Mouse (Mus musculus): ENCODE results near the gene Ikzf1. TPM values are rescaled to one million over a fixed set of nuclear protein-coding genes. Genes with fewer than 3 reads are reported as not detected.

Gene Ikzf1
- total and polyA plus RNA-seq, 3 experiments = 1.8 to 3.7 (median 2.0) TPM

- H3K4me3 ChIP-seq = no peak overlapping the region
- TF ChIP-seq CTCF (IDR thresholded peaks at IDR 0.05) (no peak), EP300 (IDR thresholded peaks at IDR 0.05; ENCODE audit: insufficient read depth, low read depth, low read length) (no peak), POLR2A (IDR thresholded peaks at IDR 0.05; ENCODE audit: insufficient read depth, low read depth, low read length) (no peak)
- no peaks in the 10 kb centered on the region for H3K4me1 ChIP-seq (ENCODE audit: control insufficient read depth, insufficient read depth, low read length)
- 54% methylated on average over 6 of the region's 6 CpGs for WGBS
- H3K27me3 ChIP-seq (ENCODE audit: control insufficient read depth, insufficient read depth, low read length) = no peaks in the 10 kb centered on the region
- no peak for DNase-seq
- intact Hi-C loops (cut with DNase I) = no loop called here
- no peak overlapping the region for H3K9ac ChIP-seq (ENCODE audit: low read depth, low read length)
- H3K79me2 ChIP-seq (replicated peaks; ENCODE audit: control insufficient read depth, insufficient read depth, low read length) = no peaks in the 10 kb centered on the region
- H3K36me3 ChIP-seq (ENCODE audit: control insufficient read depth, insufficient read depth, low read length) = no peaks in the 10 kb centered on the region
- no peak overlapping the region for H3K27ac ChIP-seq
These were observed 44.4 kb downstream of the Ikzf1 start for GRCm38 (mm10) chr11:11729216-11729615.

- Histone ChIP-seq H3K27ac (no peak overlapping the region), H3K4me1 (ENCODE audit: control insufficient read depth, insufficient read depth, low read length) (no peaks in the 10 kb centered on the region), H3K36me3 (ENCODE audit: control insufficient read depth, insufficient read depth, low read length) (no peaks in the 10 kb centered on the region), H3K27me3 (ENCODE audit: control insufficient read depth, insufficient read depth, low read length) (no peaks in the 10 kb centered on the region), H3K9ac (ENCODE audit: low read depth, low read length) (no peak overlapping the region), H3K79me2 (replicated peaks; ENCODE audit: control insufficient read depth, insufficient read depth, low read length) (no peaks in the 10 kb centered on the region), H3K4me3 (no peak overlapping the region)
- TF ChIP-seq CTCF (IDR thresholded peaks at IDR 0.05) = no peak
- WGBS = 45% methylated on average over 1 of the region's 1 CpGs
- intact Hi-C loops (cut with DNase I) = no loop called here
- DNase-seq = no peak
These were observed 45.3 kb downstream of the Ikzf1 start for GRCm38 (mm10) chr11:11730062-11730461.

- no peak for DNase-seq
- TF ChIP-seq EP300 (IDR thresholded peaks at IDR 0.05; ENCODE audit: insufficient read depth, low read depth, low read length) = no peak
- no peak for TF ChIP-seq POLR2A (IDR thresholded peaks at IDR 0.05; ENCODE audit: insufficient read depth, low read depth, low read length)
- no peak for TF ChIP-seq CTCF (IDR thresholded peaks at IDR 0.05)
- WGBS = 80% methylated on average over 1 of the region's 1 CpGs
- Histone ChIP-seq H3K27me3 (ENCODE audit: control insufficient read depth, insufficient read depth, low read length) (no peaks in the 10 kb centered on the region), H3K9ac (ENCODE audit: low read depth, low read length) (no peak overlapping the region), H3K79me2 (replicated peaks; ENCODE audit: control insufficient read depth, insufficient read depth, low read length) (no peaks in the 10 kb centered on the region), H3K4me1 (ENCODE audit: control insufficient read depth, insufficient read depth, low read length) (no peaks in the 10 kb centered on the region), H3K27ac (no peak overlapping the region), H3K36me3 (ENCODE audit: control insufficient read depth, insufficient read depth, low read length) (no peaks in the 10 kb centered on the region), H3K4me3 (no peak overlapping the region)
- intact Hi-C loops (cut with DNase I) = no loop called here
These were observed 46.9 kb downstream of the Ikzf1 start for GRCm38 (mm10) chr11:11731727-11732126.

DNA sequence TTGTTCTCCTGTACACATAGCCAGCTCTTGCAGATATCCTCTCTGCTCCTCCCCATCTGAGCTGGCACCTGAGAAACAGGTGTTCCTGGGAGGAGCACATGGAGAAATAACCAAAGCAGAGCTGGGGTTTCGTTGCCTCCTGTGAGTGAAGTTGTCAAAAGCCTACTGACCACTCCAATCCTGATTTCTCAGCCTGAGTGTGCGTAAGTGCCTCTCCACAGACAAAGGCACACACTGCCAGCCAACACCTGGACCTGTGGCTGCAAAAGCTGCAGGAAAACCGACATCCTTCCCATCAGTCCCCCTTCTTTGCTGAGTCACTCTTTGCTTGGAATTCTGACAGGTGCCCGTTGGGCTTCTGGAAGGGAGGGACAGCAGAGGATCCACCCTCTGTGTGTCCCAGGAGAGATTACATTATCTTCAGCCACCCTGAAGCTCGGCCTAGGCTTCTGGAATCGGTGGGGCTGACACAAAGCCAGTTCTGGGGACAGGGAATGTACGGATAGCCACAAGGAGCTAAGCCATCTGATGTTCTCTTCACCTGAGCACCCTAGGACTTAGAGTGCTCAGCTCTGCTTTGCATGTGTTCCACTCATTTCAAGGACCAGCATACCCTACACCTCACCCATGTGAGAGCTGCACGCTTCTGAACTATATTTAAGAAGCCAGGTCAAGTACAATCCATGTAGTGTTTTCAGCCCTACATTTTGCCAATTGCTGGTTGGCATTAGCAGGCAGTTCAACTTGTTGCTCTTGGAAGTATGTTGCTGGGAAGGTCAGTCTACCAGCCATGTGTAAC lies 48.4 kb downstream of the Ikzf1 start:
- WGBS = 49% methylated on average over 8 of the region's 8 CpGs
- TF ChIP-seq POLR2A (IDR thresholded peaks at IDR 0.05; ENCODE audit: insufficient read depth, low read depth, low read length) = no peak
- TF ChIP-seq CTCF (IDR thresholded peaks at IDR 0.05) = no peak
- no peak for TF ChIP-seq EP300 (IDR thresholded peaks at IDR 0.05; ENCODE audit: insufficient read depth, low read depth, low read length)

GRCm38 (mm10) chr11:11735155-11735554 lies 50.4 kb downstream of the Ikzf1 start:
- Histone ChIP-seq H3K4me3 (no peak overlapping the region), H3K79me2 (replicated peaks; ENCODE audit: control insufficient read depth, insufficient read depth, low read length) (no peaks in the 10 kb centered on the region), H3K36me3 (ENCODE audit: control insufficient read depth, insufficient read depth, low read length) (no peaks in the 10 kb centered on the region), H3K9ac (ENCODE audit: low read depth, low read length) (no peak overlapping the region), H3K27ac (no peak overlapping the region), H3K4me1 (ENCODE audit: control insufficient read depth, insufficient read depth, low read length) (no peaks in the 10 kb centered on the region), H3K27me3 (ENCODE audit: control insufficient read depth, insufficient read depth, low read length) (no peaks in the 10 kb centered on the region)
- 48% methylated on average over 6 of the region's 6 CpGs for WGBS
- intact Hi-C loops (cut with DNase I) = no loop called here
- TF ChIP-seq POLR2A (IDR thresholded peaks at IDR 0.05; ENCODE audit: insufficient read depth, low read depth, low read length) = no peak
- TF ChIP-seq CTCF (IDR thresholded peaks at IDR 0.05) = no peak
- no peak for TF ChIP-seq EP300 (IDR thresholded peaks at IDR 0.05; ENCODE audit: insufficient read depth, low read depth, low read length)
- no peak for DNase-seq

More for the DNA sequence above, 48.4 kb downstream of the Ikzf1 start:
- no peaks in the 10 kb centered on the region for H3K36me3 ChIP-seq (ENCODE audit: control insufficient read depth, insufficient read depth, low read length)
- no peaks in the 10 kb centered on the region for H3K27me3 ChIP-seq (ENCODE audit: control insufficient read depth, insufficient read depth, low read length)
- DNase-seq = no peak
- no peaks in the 10 kb centered on the region for H3K79me2 ChIP-seq (replicated peaks; ENCODE audit: control insufficient read depth, insufficient read depth, low read length)
- no peak overlapping the region for H3K27ac ChIP-seq
- no peak overlapping the region for H3K4me3 ChIP-seq
- intact Hi-C loops (cut with DNase I) = no loop called here
- no peak overlapping the region for H3K9ac ChIP-seq (ENCODE audit: low read depth, low read length)
- no peaks in the 10 kb centered on the region for H3K4me1 ChIP-seq (ENCODE audit: control insufficient read depth, insufficient read depth, low read length)

GRCm38 (mm10) chr11:11736948-11737347 lies 52.1 kb downstream of the Ikzf1 start:
- Histone ChIP-seq H3K9ac (ENCODE audit: low read depth, low read length) (no peak overlapping the region), H3K79me2 (replicated peaks; ENCODE audit: control insufficient read depth, insufficient read depth, low read length) (no peaks in the 10 kb centered on the region), H3K27ac (no peak overlapping the region), H3K4me3 (no peak overlapping the region), H3K27me3 (ENCODE audit: control insufficient read depth, insufficient read depth, low read length) (no peaks in the 10 kb centered on the region), H3K36me3 (ENCODE audit: control insufficient read depth, insufficient read depth, low read length) (no peaks in the 10 kb centered on the region), H3K4me1 (ENCODE audit: control insufficient read depth, insufficient read depth, low read length) (no peaks in the 10 kb centered on the region)
- intact Hi-C loops (cut with DNase I) = no loop called here
- DNase-seq = no peak
- no peak for TF ChIP-seq EP300 (IDR thresholded peaks at IDR 0.05; ENCODE audit: insufficient read depth, low read depth, low read length)
- TF ChIP-seq CTCF (IDR thresholded peaks at IDR 0.05) = no peak
- no peak for TF ChIP-seq POLR2A (IDR thresholded peaks at IDR 0.05; ENCODE audit: insufficient read depth, low read depth, low read length)
- WGBS = 74% methylated on average over 4 of the region's 4 CpGs
